ENCODE assay signal across 8 mouse cellular contexts in the genomic region with DNA sequence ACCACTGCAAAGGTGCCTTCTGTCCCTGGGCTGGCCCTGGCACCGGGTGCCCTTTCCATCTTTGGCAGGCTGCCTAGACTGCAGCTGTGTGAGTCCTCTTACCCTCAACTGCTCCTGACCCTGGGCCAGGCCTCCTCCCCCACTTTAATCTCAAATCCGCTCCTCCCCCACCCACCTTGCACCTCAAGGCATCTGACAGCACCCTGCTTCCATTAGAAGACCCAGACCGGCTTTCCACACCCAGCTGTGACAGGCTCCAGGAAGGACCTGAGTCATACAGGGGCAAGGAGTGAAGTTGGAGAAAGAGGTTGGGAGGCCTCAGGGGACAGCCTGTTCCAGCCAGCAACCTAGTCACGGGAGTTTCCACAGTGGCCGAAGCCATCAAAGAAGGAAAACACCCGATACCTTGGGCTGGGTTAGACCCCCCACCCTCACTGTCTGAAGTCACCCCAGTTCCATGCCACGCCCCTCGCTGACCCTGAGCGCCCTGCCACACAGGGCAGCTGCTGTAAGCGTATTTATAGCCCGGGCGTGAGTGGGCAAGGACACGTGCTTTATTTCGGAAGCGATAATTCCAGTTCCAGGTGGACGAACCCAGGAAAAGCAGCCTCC. TPM values are rescaled to one million over a fixed set of nuclear protein-coding genes. Genes with fewer than 3 reads are reported as not detected.
DNase-seq lines count a peak whose midpoint lies in the region; ATAC-seq and TF ChIP-seq lines count a peak whose summit lies in the region.
"Had no signal": no experiment of that assay in that cellular context is flagged by ENCODE, and none has a peak within 500 bp of the region (broad histone marks: within the 10 kb centered on the region; RNA-seq: fewer than 3 reads in every experiment).

No protein-coding gene starts in this region.

- H3K4me1 ChIP-seq in MEL (ENCODE audit: control insufficient read depth in 1 of 2, insufficient read depth in 2 of 2, low read length in 2 of 2), result peaks cover 0 to 20% of the 10 kb centered on the region in 2 experiments; a peak in 2 of 4 replicates
- H3K4me1 ChIP-seq in lung, embryonic 16.5 days (replicated peaks; ENCODE audit: control insufficient read depth, insufficient read depth, low read length), result peaks cover 26% of the 10 kb centered on the region
- peaks cover 24% of the 10 kb centered on the region for H3K4me1 ChIP-seq in hindbrain, embryonic 12.5 days

- peaks cover 0 to 4% of the 10 kb centered on the region in 2 experiments; a peak in 2 of 4 replicates for H3K36me3 ChIP-seq in MEL (ENCODE audit: control insufficient read depth in 1 of 2, insufficient read depth in 2 of 2, low read length in 2 of 2)
- H3K36me3 ChIP-seq in lung, embryonic 16.5 days (ENCODE audit: control insufficient read depth, insufficient read depth, low read length), result no peaks in the 10 kb centered on the region
- H3K36me3 ChIP-seq in hindbrain, embryonic 12.5 days, result no peaks in the 10 kb centered on the region

- no peak overlapping the region for H3K27ac ChIP-seq in MEL (ENCODE audit: control insufficient read depth, low read depth, low read length)
- H3K27ac ChIP-seq in lung, embryonic 16.5 days (ENCODE audit: low read length), result peak overlapping the region; percentile 35
- no peak overlapping the region for H3K27ac ChIP-seq in hindbrain, embryonic 12.5 days
- H3K27ac ChIP-seq: macrophage had no signal

- no peaks in the 10 kb centered on the region for H3K9me3 ChIP-seq in MEL (replicated peaks; ENCODE audit: insufficient read depth, low read length)
- no peaks in the 10 kb centered on the region for H3K9me3 ChIP-seq in lung, embryonic 16.5 days (ENCODE audit: control insufficient read depth, low read length)
- no peaks in the 10 kb centered on the region for H3K9me3 ChIP-seq in hindbrain, embryonic 12.5 days (replicated peaks)

- H3K9ac ChIP-seq in MEL (ENCODE audit: control insufficient read depth, low read depth, low read length, poor library complexity, severe bottlenecking), result no peak overlapping the region
- H3K9ac ChIP-seq in lung, embryonic 16.5 days (ENCODE audit: low read length), result no peak overlapping the region
- H3K9ac ChIP-seq in hindbrain, embryonic 12.5 days, result no peak overlapping the region

- no peak for TF ChIP-seq RAD21 in MEL (IDR thresholded peaks at IDR 0.05; ENCODE audit: low read depth, low read length)

- TF ChIP-seq EP300 in MEL (IDR thresholded peaks at IDR 0.05; ENCODE audit: low read depth in 1 of 2, low read length in 2 of 2), result no peak

- TF ChIP-seq CTCF in MEL (IDR thresholded peaks at IDR 0.05 in 2 of 3, conservative IDR thresholded peaks at IDR 0.05 in 1 of 3; ENCODE audit: control insufficient read depth in 1 of 3, insufficient read depth in 1 of 3, low read depth in 2 of 3, low read length in 3 of 3, poor library complexity in 1 of 3, severe bottlenecking in 1 of 3), result no peak

- intact Hi-C loops in heart, postnatal 36 days (cut with DNase I), result loop anchor here (2.0 to 5.0 kb wide), 3 partner anchors 41 to 94 kb away; a partner anchor contains a TSS

- H3K4me2 ChIP-seq in lung, embryonic 16.5 days (ENCODE audit: low read depth, low read length), result no peak overlapping the region
- no peak overlapping the region for H3K4me2 ChIP-seq in hindbrain, embryonic 12.5 days (replicated peaks)

- DNase-seq in MEL (ENCODE audit: low read depth, low spot score), result no peak
- DNase-seq in adrenal gland, postnatal 25 days, result peak; percentile 82
- peak; percentile 62 to 69 for DNase-seq in heart, postnatal 36 days
- DNase-seq in spleen, postnatal 14 days (ENCODE audit: low spot score in 2 of 2), result no peak
- no peak for DNase-seq in right cerebral cortex, adult 18-20 months

- H3K4me3 ChIP-seq in MEL (ENCODE audit: control insufficient read depth in 1 of 2, insufficient read depth in 1 of 2, low read depth in 2 of 2, low read length in 2 of 2), result no peak overlapping the region
- no peak overlapping the region for H3K4me3 ChIP-seq in lung, embryonic 16.5 days (ENCODE audit: low read length)
- no peak overlapping the region for H3K4me3 ChIP-seq in hindbrain, embryonic 12.5 days

- TF ChIP-seq POLR2A in MEL (IDR thresholded peaks at IDR 0.05; ENCODE audit: control insufficient read depth in 1 of 2, insufficient read depth in 1 of 2, low read depth in 1 of 2, low read length in 2 of 2, poor library complexity in 1 of 2), result no peak

- ATAC-seq in lung, embryonic 16.5 days (ENCODE audit: low read depth), result peak; percentile 47
- ATAC-seq in hindbrain, embryonic 12.5 days (ENCODE audit: low FRiP score), result no peak

- no peaks in the 10 kb centered on the region for H3K79me2 ChIP-seq in MEL (ENCODE audit: control insufficient read depth, insufficient read depth, low read length, poor library complexity)

- H3K27me3 ChIP-seq in MEL (ENCODE audit: control insufficient read depth in 1 of 2, insufficient read depth in 2 of 2, low read length in 2 of 2), result no peaks in the 10 kb centered on the region
- H3K27me3 ChIP-seq in lung, embryonic 16.5 days (ENCODE audit: control insufficient read depth, insufficient read depth, low read depth, low read length), result no peaks in the 10 kb centered on the region
- peaks cover 21% of the 10 kb centered on the region for H3K27me3 ChIP-seq in hindbrain, embryonic 12.5 days

- WGBS in lung, embryonic 16.5 days, result 23% methylated on average over 16 of the region's 16 CpGs
- WGBS in hindbrain, embryonic 12.5 days, result 51% methylated on average over 16 of the region's 16 CpGs

TF ChIP-seq in MEL, 35 proteins besides CTCF, POLR2A, EP300 and RAD21:
- TF ChIP-seq ETS1 (IDR thresholded peaks at IDR 0.05; ENCODE audit: low read depth, low read length) (0 out of 2 replicates have a peak, but pooled peaks have one; percentile 21), ZNF384 (IDR thresholded peaks at IDR 0.05; ENCODE audit: low read depth, low read length) (no peak)

RNA-seq across cellular contexts. Expression of a gene that starts 13.0 kb away (rescaled TPM):
- total RNA-seq in MEL (2012; rRNA removed), result 0.46 and 0.54 TPM in 2 replicates
- under 1 TPM in 1 of 2 experiments, not detected in 1; 0.39 TPM for polyA plus RNA-seq in MEL (2012; ENCODE audit: insufficient read depth in 1 of 2, insufficient read length in 2 of 2, low read depth in 1 of 2, low replicate concordance in 2 of 2, missing spikeins in 1 of 2)
- 21.1 and 21.5 TPM in 2 replicates for total RNA-seq in adrenal gland, postnatal 25 days (2021)
- total RNA-seq in heart, postnatal 36 days (2021), result under 1 TPM; 0.35 to 0.50 TPM
- polyA plus RNA-seq in lung, embryonic 16.5 days (2015; fragmentation: Nextera tagmentation; extraction: Ambion mirVana), result 0.29 and 0.43 TPM in 2 replicates
- not detected in 2 replicates for polyA plus RNA-seq in hindbrain, embryonic 12.5 days (2016; fragmentation: Nextera tagmentation; extraction: Ambion mirVana)
- polyA plus RNA-seq: macrophage had no signal

RNA-seq across cellular contexts. Expression of a gene that starts 27.7 kb away (rescaled TPM):
- total RNA-seq in MEL (2012; rRNA removed), result 0.03 and 0.04 TPM in 2 replicates
- polyA plus RNA-seq in MEL (2012; ENCODE audit: insufficient read depth in 1 of 2, insufficient read length in 2 of 2, low read depth in 1 of 2, low replicate concordance in 2 of 2, missing spikeins in 1 of 2), result under 1 TPM in 1 of 2 experiments, not detected in 1; 0.33 TPM
- 1.7 and 2.1 TPM in 2 replicates for total RNA-seq in adrenal gland, postnatal 25 days (2021)
- 10 to 100 TPM; 17.3 to 20.0 TPM for total RNA-seq in heart, postnatal 36 days (2021)
- polyA plus RNA-seq in lung, embryonic 16.5 days (2015; fragmentation: Nextera tagmentation; extraction: Ambion mirVana), result 1.8 and 2.5 TPM in 2 replicates
- 1.2 and 1.7 TPM in 2 replicates for polyA plus RNA-seq in hindbrain, embryonic 12.5 days (2016; fragmentation: Nextera tagmentation; extraction: Ambion mirVana)

RNA-seq across cellular contexts. Expression of a gene that starts 40.2 kb away (rescaled TPM):
- 6.0 TPM in 2 replicates for total RNA-seq in MEL (2012; rRNA removed)
- 10 to 100 TPM in 1 of 2 experiments, not detected in 1; 10.6 TPM for polyA plus RNA-seq in MEL (2012; ENCODE audit: insufficient read depth in 1 of 2, insufficient read length in 2 of 2, low read depth in 1 of 2, low replicate concordance in 2 of 2, missing spikeins in 1 of 2)
- total RNA-seq in adrenal gland, postnatal 25 days (2021), result 7.9 and 9.1 TPM in 2 replicates
- 1 to 10 TPM; 6.8 to 8.0 TPM for total RNA-seq in heart, postnatal 36 days (2021)
- 14.3 and 14.6 TPM in 2 replicates for polyA plus RNA-seq in lung, embryonic 16.5 days (2015; fragmentation: Nextera tagmentation; extraction: Ambion mirVana)
- polyA plus RNA-seq in hindbrain, embryonic 12.5 days (2016; fragmentation: Nextera tagmentation; extraction: Ambion mirVana), result 9.2 and 10.7 TPM in 2 replicates

RNA-seq across cellular contexts. Expression of a gene that starts 41.0 kb away (rescaled TPM):
- total RNA-seq in MEL (2012; rRNA removed), result not detected in 2 replicates
- not detected for polyA plus RNA-seq in MEL (2012; ENCODE audit: insufficient read depth in 1 of 2, insufficient read length in 2 of 2, low read depth in 1 of 2, low replicate concordance in 2 of 2, missing spikeins in 1 of 2)
- not detected in 2 replicates for total RNA-seq in adrenal gland, postnatal 25 days (2021)
- total RNA-seq in heart, postnatal 36 days (2021), result 100 to 1,000 TPM; 234 to 314 TPM
- 2.6 and 3.1 TPM in 2 replicates for polyA plus RNA-seq in lung, embryonic 16.5 days (2015; fragmentation: Nextera tagmentation; extraction: Ambion mirVana)
- polyA plus RNA-seq in hindbrain, embryonic 12.5 days (2016; fragmentation: Nextera tagmentation; extraction: Ambion mirVana), result 0.54 and 1.6 TPM in 2 replicates
- polyA plus RNA-seq: macrophage had no signal

Comparison
In these comparisons a context has a peak if more than half of its experiments do, and no peak if none do; other contexts are left out.
1. DNase-seq: peak in adrenal gland, postnatal 25 days (single experiment) and heart, postnatal 36 days (2 of 2); none in MEL (single experiment), spleen, postnatal 14 days (0 of 2) and right cerebral cortex, adult 18-20 months (single experiment).
2. RNA of a gene that starts 13.0 kb away (total RNA-seq): 21.1 to 21.5 TPM in adrenal gland, postnatal 25 days; 0.46 to 0.54 TPM in MEL and 0.35 to 0.50 TPM in heart, postnatal 36 days; every median in the first group is over 10 times any median in the second.